Comparison of ENCODE assay signal across 24 mouse cellular contexts in the genomic region with DNA sequence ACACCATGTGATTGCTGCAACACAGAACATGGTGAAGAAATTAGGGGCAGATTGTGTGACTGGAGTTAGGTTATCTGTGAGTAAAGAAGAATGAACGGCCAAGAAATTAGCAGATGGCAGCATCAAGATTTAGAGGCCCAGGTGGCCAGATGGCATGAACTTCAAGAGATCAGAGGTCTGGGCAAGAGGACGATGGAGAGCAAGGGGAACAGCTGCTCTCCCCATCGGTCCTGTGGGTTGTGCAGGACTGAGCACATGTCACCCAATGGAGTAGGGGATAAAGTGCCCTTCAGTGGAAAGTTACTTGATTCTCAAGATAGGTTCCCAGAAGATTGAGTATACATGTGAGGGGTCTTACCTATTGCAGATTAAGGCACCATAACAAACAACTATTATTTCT.
"Had no signal": no experiment of that assay in that cellular context is flagged by ENCODE, and none has a peak within 500 bp of the region (broad histone marks: within the 10 kb centered on the region; RNA-seq: fewer than 3 reads in every experiment).

No protein-coding gene starts in this region.

- H3K27me3 ChIP-seq: heart, embryonic 13.5 days; heart, embryonic 15.5 days; hindbrain, embryonic 13.5 days; intestine, embryonic 15.5 days; limb, embryonic 12.5 days; liver, embryonic 13.5 days; liver, embryonic 15.5 days had no signal

- DNase-seq: gastrocnemius, postnatal 14 days; gastrocnemius, postnatal 36 days; heart, adult 11 months; heart, adult 2 months; heart, postnatal 14 days; heart, postnatal 36 days; kidney, adult 18-20 months; kidney, adult 8-10 months; kidney, postnatal 10 days; kidney, postnatal 25 days; kidney, postnatal 4 days; liver; liver, embryonic 13.5 days had no signal

- H3K4me2 ChIP-seq: heart, embryonic 11.5 days; heart, embryonic 13.5 days; heart, embryonic 15.5 days; hindbrain, embryonic 13.5 days; intestine, embryonic 15.5 days; limb, embryonic 12.5 days; liver, embryonic 11.5 days; liver, embryonic 13.5 days; liver, embryonic 15.5 days had no signal

- H3K36me3 ChIP-seq: heart, embryonic 13.5 days; heart, embryonic 15.5 days; hindbrain, embryonic 13.5 days; intestine, embryonic 15.5 days; limb, embryonic 10.5 days; limb, embryonic 12.5 days; liver, embryonic 13.5 days; liver, embryonic 15.5 days had no signal

- H3K4me3 ChIP-seq: heart, adult 2 months; heart, embryonic 13.5 days; heart, embryonic 15.5 days; hindbrain, embryonic 13.5 days; intestine, embryonic 15.5 days; layer of hippocampus, adult 2 months; left cerebral cortex, adult 2 months; limb, embryonic 10.5 days; limb, embryonic 12.5 days; liver, embryonic 13.5 days; liver, embryonic 15.5 days had no signal
